In the genomic region with DNA sequence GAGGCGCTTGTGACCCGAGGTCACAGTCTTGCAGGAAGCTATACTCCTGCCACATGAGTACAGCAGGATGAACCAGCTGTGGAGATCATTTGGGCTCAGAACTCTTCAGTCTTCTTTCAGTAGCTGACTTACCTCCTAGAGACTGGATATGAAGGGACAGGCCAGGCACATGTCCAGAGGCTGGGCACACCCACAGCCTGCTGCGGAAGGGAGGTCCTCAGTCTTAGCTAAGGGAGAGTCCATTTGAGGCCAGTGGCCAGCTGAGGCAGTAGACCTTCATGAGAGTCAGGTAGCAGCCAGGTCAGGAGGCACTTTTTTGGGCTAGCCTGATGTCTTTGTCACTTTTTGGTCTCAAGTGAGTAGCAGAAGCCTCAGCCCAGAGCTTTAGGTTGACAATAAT, we compare ENCODE assay signal across 26 mouse cellular contexts.
A peak's percentile ranks its signal among the peaks of the same experiment; 100 is the strongest.
DNase-seq lines count a peak whose midpoint lies in the region; ATAC-seq and TF ChIP-seq lines count a peak whose summit lies in the region.
"Had no signal": no experiment of that assay in that cellular context is flagged by ENCODE, and none has a peak within 500 bp of the region (broad histone marks: within the 10 kb centered on the region; RNA-seq: fewer than 3 reads in every experiment).

No protein-coding gene starts in this region.

- intact Hi-C loops in heart, adult 2 months (cut with DNase I): loop anchor here (5.0 kb wide), 1 partner anchor 78 kb away; the partner anchor contains the start of gene Peli2

- no peaks in the 10 kb centered on the region for H3K36me3 ChIP-seq in heart, embryonic 11.5 days (ENCODE audit: control insufficient read depth, insufficient read depth, low read length)
- peaks cover 3% of the 10 kb centered on the region; the same call in 1 of the 2 replicates for H3K36me3 ChIP-seq in heart, adult 2 months (ENCODE audit: control insufficient read depth, insufficient read depth, low read length)
- H3K36me3 ChIP-seq: heart, embryonic 13.5 days; hindbrain, embryonic 13.5 days; limb, embryonic 12.5 days; liver, embryonic 15.5 days; midbrain, embryonic 13.5 days; neural tube, embryonic 13.5 days had no signal

- H3K9ac ChIP-seq in heart, embryonic 11.5 days (ENCODE audit: low read depth, low read length): no peak overlapping the region
- no peak overlapping the region for H3K9ac ChIP-seq in heart, adult 2 months (ENCODE audit: low read depth, low read length)
- H3K9ac ChIP-seq: forebrain, embryonic 13.5 days; heart, embryonic 13.5 days; hindbrain, embryonic 13.5 days; limb, embryonic 12.5 days; liver, embryonic 15.5 days; lung, embryonic 14.5 days; midbrain, embryonic 13.5 days; neural tube, embryonic 13.5 days had no signal

- peak; percentile 22 for TF ChIP-seq CTCF in heart, adult 2 months (IDR thresholded peaks at IDR 0.05)

- H3K9me3 ChIP-seq in heart, embryonic 11.5 days (replicated peaks; ENCODE audit: control insufficient read depth, low read length): no peaks in the 10 kb centered on the region
- H3K9me3 ChIP-seq: forebrain, embryonic 13.5 days; heart, embryonic 13.5 days; hindbrain, embryonic 13.5 days; limb, embryonic 12.5 days; liver, embryonic 15.5 days; midbrain, embryonic 13.5 days; neural tube, embryonic 13.5 days had no signal

- H3K79me2 ChIP-seq in heart, adult 2 months (replicated peaks; ENCODE audit: control insufficient read depth, insufficient read depth, low read length): no peaks in the 10 kb centered on the region

- no peak for TF ChIP-seq EP300 in heart, adult 2 months (IDR thresholded peaks at IDR 0.05; ENCODE audit: insufficient read depth, low read depth, low read length)

- 80% methylated on average over 3 of the region's 3 CpGs for WGBS in heart, embryonic 11.5 days (ENCODE audit: insufficient replicate concordance)
- 41% methylated on average over 3 of the region's 3 CpGs for WGBS in heart, adult 2 months

- peaks cover 12% of the 10 kb centered on the region for H3K4me1 ChIP-seq in heart, embryonic 11.5 days (ENCODE audit: control insufficient read depth, insufficient read depth, low read length)
- H3K4me1 ChIP-seq in heart, adult 2 months (ENCODE audit: control insufficient read depth, insufficient read depth, low read length): peaks cover 23% of the 10 kb centered on the region

- ATAC-seq in heart, embryonic 11.5 days (replicated peaks; ENCODE audit: insufficient number of reproducible peaks, low FRiP score, low TSS enrichment): no peak
- ATAC-seq: activated CD4-positive, CD25-positive, alpha-beta regulatory T cell, adult 4 months; forebrain, embryonic 13.5 days; intestine, embryonic 16.5 days; midbrain, embryonic 13.5 days had no signal

- peak; percentile 46 to 73 for DNase-seq in heart, adult 18-20 months
- peak; percentile 56 for DNase-seq in heart, adult 2 months
- peak; percentile 49 to 66 for DNase-seq in heart, adult 9 months (ENCODE audit: low spot score in 2 of 2)
- peak; percentile 41 for DNase-seq in heart, postnatal 4 days
- no peak for DNase-seq in ovary, postnatal 10 days (ENCODE audit: low spot score)
- DNase-seq in retina, postnatal 1 day: no peak
- DNase-seq: adrenal gland, adult 8-10 months; B cell, adult 2 months; cerebellum, adult 2 months; cerebellum, postnatal 14 days; kidney, adult 8-10 months; lung, postnatal 36 days; right cerebral cortex, postnatal 14 days; thymus, postnatal 14 days had no signal

- H3K4me3 ChIP-seq in heart, embryonic 11.5 days (ENCODE audit: low read depth, low read length): no peak overlapping the region
- no peak overlapping the region for H3K4me3 ChIP-seq in heart, adult 2 months
- H3K4me3 ChIP-seq: forebrain, embryonic 13.5 days; heart, embryonic 13.5 days; hindbrain, embryonic 13.5 days; limb, embryonic 12.5 days; liver, embryonic 15.5 days; midbrain, embryonic 13.5 days; neural tube, embryonic 13.5 days had no signal

- TF ChIP-seq POLR2A in heart, adult 2 months (IDR thresholded peaks at IDR 0.05; ENCODE audit: insufficient read depth, low read depth, low read length): no peak

- H3K4me2 ChIP-seq in heart, embryonic 11.5 days: no peak overlapping the region
- H3K4me2 ChIP-seq: forebrain, embryonic 13.5 days; heart, embryonic 13.5 days; hindbrain, embryonic 13.5 days; limb, embryonic 12.5 days; liver, embryonic 15.5 days; lung, embryonic 14.5 days; midbrain, embryonic 13.5 days; neural tube, embryonic 13.5 days had no signal

- H3K27ac ChIP-seq in heart, embryonic 11.5 days (ENCODE audit: low read depth, low read length): no peak overlapping the region
- H3K27ac ChIP-seq in heart, adult 2 months: no peak overlapping the region; the same call in 1 of the 2 replicates
- H3K27ac ChIP-seq: forebrain, embryonic 13.5 days; heart, embryonic 13.5 days; hindbrain, embryonic 13.5 days; kidney, postnatal 0 days; limb, embryonic 12.5 days; liver, embryonic 15.5 days; midbrain, embryonic 13.5 days; neural tube, embryonic 13.5 days had no signal

- peaks cover 11% of the 10 kb centered on the region for H3K27me3 ChIP-seq in heart, embryonic 11.5 days (ENCODE audit: control insufficient read depth, insufficient read depth, low read length)
- no peaks in the 10 kb centered on the region for H3K27me3 ChIP-seq in heart, adult 2 months (ENCODE audit: control insufficient read depth, insufficient read depth, low read length)
- H3K27me3 ChIP-seq: forebrain, embryonic 13.5 days; hindbrain, embryonic 13.5 days; liver, embryonic 15.5 days; midbrain, embryonic 13.5 days; neural tube, embryonic 13.5 days had no signal

Comparison
In these comparisons a context has a peak if more than half of its experiments do, and no peak if none do; other contexts are left out.
1. DNase-seq: peak in heart, adult 18-20 months (2 of 2), heart, adult 2 months (2 of 2), heart, adult 9 months (2 of 2) and heart, postnatal 4 days (single experiment); none in ovary, postnatal 10 days (single experiment) and retina, postnatal 1 day (single experiment).